Mouse (Mus musculus): ENCODE data around the gene Gm4952. TPM values are rescaled to one million over a fixed set of nuclear protein-coding genes. Genes with fewer than 3 reads are reported as not detected.
"Not testable (repeated sequence)": the region's sequence is repeated elsewhere in the genome, so short reads cannot be mapped to it uniquely, and the experiment has no call there.

Gene Gm4952
- total RNA-seq, 2 experiments from 2014 or later = not detected

DNA sequence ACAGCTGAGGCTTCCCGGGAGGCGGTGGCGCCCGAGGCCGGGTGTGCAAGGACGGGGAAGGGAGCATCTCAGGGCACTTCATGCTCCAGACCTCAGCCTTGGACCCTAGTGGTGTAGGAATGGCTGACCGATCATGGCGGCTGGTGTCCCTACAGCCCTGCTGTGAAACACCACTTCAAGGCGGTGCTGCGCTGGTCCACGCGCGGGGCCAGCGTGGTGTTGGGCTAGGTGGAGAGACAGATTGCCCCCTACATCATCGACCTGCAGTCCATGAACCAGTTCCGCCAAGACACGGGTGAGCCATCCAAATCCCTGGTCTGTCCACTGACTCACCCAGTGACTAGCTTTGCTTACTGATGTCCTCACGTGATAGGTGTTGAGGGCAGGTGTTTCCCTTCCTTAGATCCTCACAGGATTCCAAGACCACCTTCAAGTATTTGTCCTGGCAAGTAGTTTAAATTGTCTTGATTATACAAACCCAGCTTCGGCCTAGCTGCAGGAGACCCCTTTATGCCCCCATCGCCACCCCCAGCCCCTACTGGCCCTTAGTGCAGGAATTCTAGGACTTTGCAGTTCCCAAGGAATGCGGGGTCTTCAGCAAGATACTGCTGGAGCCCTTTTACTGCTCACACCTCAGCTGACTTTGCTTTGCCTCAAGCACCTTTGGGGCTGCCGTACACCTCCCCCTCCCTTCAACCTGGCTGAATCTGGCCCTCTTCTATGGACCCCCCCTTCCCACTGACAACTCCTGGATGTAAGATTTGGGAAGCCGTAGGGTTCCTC is 3.3 kb upstream of the Gm4952 start:
- intact Hi-C loops (cut with DNase I) = loop anchor here (2.0 to 5.0 kb wide), 2 partner anchors 200 to 584 kb away; partner anchors contain the start of genes Lpxn and Zfp91
- DNase-seq (ENCODE audit: extremely low spot score in 1 of 2, low spot score in 2 of 2) = no peak

DNA sequence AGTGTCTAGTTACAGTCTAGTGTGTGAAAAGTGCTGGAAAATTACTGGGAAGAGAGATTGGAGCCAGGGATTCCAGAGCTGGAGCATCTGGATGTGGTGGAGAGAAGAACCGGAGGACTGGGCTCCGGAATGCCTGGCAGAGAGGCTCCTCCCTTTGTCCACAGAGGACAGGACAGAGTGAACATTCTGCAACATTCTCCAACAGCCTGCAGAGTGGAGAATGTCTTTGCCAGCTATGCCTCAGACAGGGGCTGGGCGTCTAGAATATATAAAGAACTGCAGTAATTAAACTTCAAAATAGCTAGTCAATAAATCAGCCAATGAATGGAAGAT is 2.7 kb upstream of the Gm4952 start:
- intact Hi-C loops (cut with DNase I) = loop anchor here (2.0 to 5.0 kb wide), 2 partner anchors 200 to 585 kb away; partner anchors contain the start of genes Lpxn and Zfp91
- no peak for DNase-seq (ENCODE audit: extremely low spot score in 1 of 2, low spot score in 2 of 2)

DNA sequence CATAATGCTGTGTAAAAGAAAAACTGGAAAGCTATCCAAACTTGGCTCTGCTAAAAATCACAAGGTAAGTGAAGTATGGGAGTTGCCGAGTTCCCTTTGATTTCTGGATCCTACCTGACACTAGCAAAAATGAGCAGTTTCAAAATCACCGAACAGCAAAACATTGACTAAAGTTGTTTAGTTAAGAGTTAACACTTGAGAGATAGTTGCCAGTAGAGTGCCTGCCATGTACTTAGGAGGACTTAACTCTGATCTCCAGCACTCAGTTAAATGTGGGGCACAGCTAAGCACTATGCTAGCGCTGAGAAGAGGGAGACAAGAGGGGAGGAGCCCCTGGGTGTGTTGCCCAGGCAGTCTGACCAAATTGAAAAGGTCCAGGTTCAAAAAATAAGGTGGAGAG is 1.1 kb upstream of the Gm4952 start:
- intact Hi-C loops (cut with DNase I) = loop anchor here (5.0 kb wide), 1 partner anchor 586 kb away; no protein-coding TSS in a partner anchor

DNA sequence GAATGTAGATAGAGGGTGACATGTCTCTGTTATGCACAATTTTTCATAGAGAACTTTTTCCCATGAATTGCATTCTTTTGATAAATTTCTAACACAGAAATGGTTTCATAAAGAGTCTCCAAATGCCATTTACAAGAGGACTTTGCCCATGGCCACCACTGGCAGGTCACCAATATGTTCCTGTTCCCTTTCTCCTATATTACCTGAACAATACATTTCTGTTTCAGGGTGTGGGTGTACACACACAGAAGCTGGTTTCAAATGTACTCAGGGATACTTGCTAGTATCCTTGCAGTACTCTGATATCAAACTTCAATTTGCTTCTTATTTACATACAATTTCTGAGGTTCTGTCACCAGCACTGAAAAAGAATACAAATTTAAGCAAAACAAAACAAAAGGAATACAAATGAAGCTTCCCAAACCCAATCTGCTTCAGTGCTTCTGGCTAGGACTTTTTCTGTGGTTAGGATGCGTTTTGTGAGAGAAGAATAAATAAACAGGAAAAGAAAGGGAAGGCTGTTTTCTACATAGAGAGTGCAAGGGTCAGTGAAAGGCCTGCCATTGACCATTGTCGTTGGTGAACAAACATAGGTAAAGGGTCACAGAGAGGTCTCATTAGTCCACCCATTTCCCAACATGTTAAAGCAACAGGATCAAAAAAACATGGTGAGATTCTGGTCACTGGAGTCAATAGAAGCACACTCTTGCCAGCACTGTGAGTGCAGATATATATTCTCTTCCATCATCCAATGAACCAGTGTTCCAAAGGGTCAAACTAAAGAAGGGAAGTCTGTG is 1.1 kb downstream of the Gm4952 start:
- intact Hi-C loops (cut with DNase I) = no loop called here
- no peak for DNase-seq (ENCODE audit: extremely low spot score in 1 of 2, low spot score in 2 of 2)

More for the DNA sequence above, 1.1 kb upstream of the Gm4952 start:
- no peak for DNase-seq (ENCODE audit: extremely low spot score in 1 of 2, low spot score in 2 of 2)

DNA sequence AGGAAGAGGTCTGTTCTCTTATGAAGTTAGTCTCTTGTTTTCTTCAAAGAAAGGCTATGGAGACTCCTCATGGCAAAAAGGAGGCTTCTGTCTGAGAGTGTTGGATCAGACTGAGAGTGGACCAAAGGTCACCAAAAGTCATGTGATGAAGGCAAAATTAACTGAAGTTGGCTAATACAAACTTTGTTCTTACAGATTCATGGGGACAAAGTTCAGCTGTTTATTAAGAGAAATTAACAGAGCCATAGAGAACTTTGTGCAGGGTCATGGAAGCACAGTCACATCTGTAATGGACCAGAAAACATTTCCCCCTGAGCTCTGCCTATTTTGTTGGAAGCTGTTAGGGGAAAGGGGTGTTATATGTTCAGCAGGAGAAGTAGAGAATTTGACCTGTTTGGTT is 8.6 kb downstream of the Gm4952 start:
- intact Hi-C loops (cut with DNase I) = no loop called here
- no peak for DNase-seq (ENCODE audit: extremely low spot score in 1 of 2, low spot score in 2 of 2)

DNA sequence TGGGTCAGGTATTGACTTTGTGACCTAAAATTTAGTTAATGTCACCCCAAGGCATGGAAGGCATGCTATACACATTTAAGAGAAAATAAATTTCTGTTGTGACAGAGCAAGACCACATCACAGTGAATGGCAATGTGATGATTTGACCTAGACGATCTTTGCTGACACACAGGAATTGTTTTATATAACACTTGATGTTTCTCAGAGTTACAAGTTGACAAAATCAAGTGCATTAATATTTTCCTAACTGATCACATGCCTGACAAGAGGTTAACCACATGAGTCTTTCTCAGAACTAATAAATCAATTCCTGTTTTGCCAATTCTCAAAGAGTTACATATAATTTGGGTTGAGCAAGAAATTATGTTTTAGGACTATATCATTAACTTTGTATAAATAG is 13.9 kb downstream of the Gm4952 start:
- DNase-seq (ENCODE audit: extremely low spot score in 1 of 2, low spot score in 2 of 2) = no peak
- intact Hi-C loops (cut with DNase I) = no loop called here

DNA sequence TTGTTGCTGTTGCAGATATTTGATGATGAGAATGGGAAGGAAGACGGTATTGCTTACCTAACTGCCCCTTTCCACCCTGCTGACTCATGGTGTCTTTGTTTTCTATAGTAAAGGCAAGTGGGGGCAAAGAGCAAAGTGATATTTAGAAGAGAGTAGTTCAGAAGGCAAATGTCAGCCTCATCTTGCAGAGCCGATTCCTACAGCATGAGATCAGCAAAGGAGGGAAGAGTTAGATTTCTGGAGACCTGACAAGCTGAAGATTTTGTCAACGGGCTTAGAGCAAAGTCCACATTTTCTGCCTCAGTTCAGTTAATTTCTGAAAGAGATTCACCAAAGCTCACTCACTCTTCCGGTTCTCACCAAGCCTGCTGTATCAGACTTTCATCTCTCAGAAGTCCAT is 33.4 kb downstream of the Gm4952 start, which contains the start of gene Glyat:
Gene Glyat, plus strand, starts transcription at position 133 of the 400 bp plus-strand sequence.
- DNase-seq (ENCODE audit: extremely low spot score in 1 of 2, low spot score in 2 of 2) = no peak
- intact Hi-C loops (cut with DNase I) = no loop called here

DNA sequence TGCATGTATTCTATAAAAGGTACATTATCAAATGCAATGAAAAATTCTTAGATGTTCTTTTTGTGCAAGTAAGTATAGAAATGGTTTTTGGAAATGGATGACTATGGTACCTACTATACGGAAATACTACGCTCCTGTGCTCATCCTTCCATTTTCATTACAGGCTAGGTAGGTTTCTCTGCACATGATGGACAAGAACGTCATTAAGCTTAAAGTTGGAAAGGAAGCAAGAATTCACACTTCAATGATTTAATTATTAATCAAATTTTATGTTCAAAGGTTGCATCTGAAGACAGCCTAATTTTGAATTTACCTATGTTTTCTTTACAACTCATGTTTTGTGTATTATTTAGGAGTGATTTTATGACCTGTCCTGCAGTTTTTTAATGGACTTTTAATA is 34.5 kb downstream of the Gm4952 start:
- intact Hi-C loops (cut with DNase I) = no loop called here
- DNase-seq (ENCODE audit: extremely low spot score in 1 of 2, low spot score in 2 of 2) = no peak

DNA sequence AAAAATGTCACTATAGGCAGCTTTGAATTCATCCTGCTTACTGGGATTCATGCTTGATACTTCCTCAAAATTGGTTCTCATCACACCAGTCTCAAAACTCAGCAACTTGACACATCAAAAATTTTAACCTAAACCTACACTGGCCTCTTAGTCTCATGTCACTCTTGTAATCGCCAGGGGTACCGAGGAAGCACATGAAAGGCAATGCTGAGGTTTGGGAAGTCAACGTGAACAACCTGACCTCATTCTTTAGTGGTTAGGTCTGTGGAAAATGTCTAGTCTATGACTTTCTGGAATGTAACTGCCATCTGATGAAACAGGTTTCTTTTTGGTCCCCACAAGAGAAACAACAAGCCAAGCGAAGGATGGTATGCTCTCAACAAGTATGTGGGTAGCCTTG is 35.2 kb downstream of the Gm4952 start:
- DNase-seq (ENCODE audit: extremely low spot score in 1 of 2, low spot score in 2 of 2) = no peak
- intact Hi-C loops (cut with DNase I) = no loop called here

DNA sequence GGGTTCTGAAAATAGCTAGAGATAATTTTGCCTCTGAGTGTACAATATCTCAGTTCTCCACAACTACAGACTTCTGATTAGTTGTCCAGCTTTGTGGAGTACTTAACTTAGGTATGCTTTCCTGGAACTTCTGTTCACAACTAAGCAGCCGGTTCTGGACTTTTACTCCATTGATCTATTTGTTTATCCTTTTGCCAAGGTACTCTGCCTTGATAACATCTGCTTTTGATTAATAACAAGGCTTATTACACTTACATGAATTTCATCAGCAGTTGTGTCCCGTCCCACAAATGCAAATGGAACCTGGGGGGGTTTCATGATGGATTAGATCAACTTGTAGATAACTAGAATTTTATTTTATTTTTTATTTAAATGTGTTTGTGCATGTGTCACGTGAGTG is 37.1 kb downstream of the Gm4952 start:
- no peak for DNase-seq (ENCODE audit: extremely low spot score in 1 of 2, low spot score in 2 of 2)
- intact Hi-C loops (cut with DNase I) = no loop called here

DNA sequence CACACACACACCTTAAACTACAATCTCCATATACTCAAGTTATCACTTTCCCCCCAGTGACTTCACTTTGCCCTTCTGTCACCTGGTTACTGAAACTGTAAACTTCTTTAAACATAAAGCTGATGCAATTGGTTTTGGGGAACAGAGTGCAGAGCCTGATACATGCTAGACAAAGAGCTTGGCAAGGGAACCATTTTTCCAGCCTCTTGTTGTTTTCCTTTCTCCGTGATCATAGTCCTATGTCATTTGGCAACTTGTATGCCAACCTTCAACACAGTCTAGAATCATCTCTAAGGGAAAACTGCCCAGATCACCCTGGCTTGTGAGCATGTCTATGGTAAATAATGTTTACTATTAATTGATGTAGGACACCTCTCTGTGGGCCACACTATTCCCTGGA is 38.3 kb downstream of the Gm4952 start:
- intact Hi-C loops (cut with DNase I) = no loop called here
- DNase-seq (ENCODE audit: extremely low spot score in 1 of 2, low spot score in 2 of 2) = no peak

DNA sequence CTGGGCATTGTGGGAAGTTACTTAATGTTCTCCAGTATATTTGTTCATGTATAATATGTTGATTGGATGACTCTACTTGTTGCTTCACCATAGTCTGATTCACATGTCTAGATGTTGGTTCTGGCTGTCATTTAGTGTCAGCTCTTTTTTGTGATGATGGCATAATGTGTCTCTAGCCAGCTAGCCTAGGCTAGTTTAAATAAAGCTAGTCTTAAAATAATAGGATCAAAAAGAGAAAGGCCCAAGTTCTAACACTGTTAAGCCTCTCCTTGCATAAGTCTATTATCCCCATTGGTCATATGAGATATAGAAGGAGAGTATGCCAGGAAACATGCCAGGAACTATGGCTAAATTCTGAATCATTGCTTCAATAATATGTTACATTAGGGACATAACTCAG is 49.7 kb downstream of the Gm4952 start:
- intact Hi-C loops (cut with DNase I) = no loop called here
- DNase-seq (ENCODE audit: extremely low spot score in 1 of 2, low spot score in 2 of 2) = no peak

DNA sequence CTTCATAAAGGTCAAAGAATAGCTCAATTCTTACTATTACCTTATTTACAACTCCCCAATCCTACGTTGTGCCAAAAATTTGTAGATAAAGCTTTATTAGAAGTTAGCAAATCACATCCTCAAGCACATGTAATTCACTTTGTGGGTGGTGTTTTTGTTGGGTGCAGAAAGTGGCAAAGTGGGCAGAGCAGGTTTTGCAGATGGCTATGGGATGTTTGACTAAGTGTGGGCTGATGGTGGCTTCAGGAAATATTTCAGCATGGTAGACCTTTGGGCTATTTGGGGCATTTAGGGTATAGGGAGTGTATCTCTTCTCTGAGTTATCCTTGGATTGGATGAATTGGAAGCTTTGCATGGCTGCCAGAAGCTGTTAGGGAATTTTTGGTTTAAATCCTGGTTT is 66.4 kb downstream of the Gm4952 start:
- DNase-seq (ENCODE audit: extremely low spot score in 1 of 2, low spot score in 2 of 2) = no peak
- intact Hi-C loops (cut with DNase I) = no loop called here

DNA sequence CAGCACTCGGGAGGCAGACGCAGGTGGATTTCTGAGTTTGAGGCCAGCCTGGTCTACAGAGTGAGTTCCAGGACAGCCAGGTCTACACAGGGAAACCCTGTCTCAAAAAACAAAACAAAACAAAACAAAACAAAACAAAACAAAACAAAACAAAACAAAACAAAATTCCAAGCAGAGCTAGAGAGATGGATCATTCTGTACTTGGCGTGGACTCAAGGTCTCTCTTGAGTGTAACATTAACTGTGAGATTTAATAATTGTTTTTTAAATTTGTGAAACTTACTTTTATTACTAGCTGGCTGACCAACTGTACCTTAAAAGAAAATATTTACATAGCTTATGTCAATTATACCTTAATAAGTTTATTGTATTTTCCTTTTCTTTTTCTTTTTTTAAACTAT is 68.8 kb downstream of the Gm4952 start:
- DNase-seq (ENCODE audit: extremely low spot score in 1 of 2, low spot score in 2 of 2); intact Hi-C loops (cut with DNase I): not testable (repeated sequence)

DNA sequence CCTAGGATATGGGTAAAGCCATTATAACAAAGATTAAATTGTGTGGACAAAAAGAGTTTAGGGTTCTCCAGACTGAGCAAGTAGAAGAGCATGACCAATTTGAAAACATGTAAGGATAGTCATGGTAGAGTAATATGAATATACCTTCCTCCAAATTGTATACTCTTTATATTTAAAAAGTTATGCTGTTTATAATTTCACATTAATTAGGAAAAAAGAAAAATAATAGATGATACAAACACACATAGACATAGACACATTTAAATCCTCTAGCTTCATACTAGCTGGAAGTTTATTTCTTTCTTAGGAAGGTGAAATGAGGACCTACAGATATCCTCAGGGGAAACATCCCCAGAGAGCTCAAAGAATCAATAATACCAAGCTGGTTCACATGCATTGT is 70.4 kb downstream of the Gm4952 start, which contains the start of gene Olfr1442:
Gene Olfr1442, plus strand, starts transcription at position 301 of the 400 bp plus-strand sequence.
- intact Hi-C loops (cut with DNase I) = no loop called here
- no peak for DNase-seq (ENCODE audit: extremely low spot score in 1 of 2, low spot score in 2 of 2)

DNA sequence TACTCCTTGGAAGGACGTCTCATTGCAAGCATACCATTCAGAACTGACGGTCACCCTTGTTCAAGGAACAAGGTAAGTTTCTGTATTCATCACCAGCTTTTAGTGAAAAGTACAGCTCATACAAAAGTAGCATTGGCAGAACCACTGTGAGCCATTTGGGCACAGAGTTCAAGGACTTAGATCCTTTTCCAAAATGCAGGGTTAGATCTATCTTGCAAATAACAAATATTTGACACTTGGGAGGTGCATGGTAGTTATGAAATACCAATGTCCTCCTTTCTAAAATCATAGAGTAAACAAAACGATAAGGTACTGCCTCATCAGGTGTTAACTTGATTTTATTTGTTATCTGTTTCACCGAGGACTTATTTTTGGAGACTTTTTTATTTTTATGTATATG is 71.3 kb downstream of the Gm4952 start:
- no peak for DNase-seq (ENCODE audit: extremely low spot score in 1 of 2, low spot score in 2 of 2)
- intact Hi-C loops (cut with DNase I) = no loop called here

DNA sequence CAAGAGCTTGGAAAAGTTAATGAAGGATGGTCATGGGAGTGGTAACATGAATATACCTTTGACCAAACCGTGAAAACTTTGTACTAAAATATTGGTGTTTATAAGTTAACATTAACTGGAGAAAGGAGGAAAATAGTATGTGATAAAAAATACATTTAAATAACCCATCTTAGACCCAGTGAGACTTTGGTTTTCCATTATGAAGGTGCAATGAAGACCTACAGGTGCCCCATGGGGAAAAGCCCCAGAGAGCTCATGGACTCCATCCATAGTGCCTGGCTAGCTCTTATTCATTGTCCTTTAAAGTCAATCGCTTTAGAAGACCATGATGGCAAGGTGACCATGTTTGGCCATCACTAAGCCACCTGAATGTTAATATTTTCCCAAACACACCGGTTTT is 78.0 kb downstream of the Gm4952 start, which contains the start of gene Olfr1443:
Gene Olfr1443, plus strand, starts transcription at position 301 of the 400 bp plus-strand sequence.
- no peak for DNase-seq (ENCODE audit: extremely low spot score in 1 of 2, low spot score in 2 of 2)
- intact Hi-C loops (cut with DNase I) = no loop called here
